Mouse (Mus musculus) urinary bladder, adult 18-20 months (tissue): ENCODE results near the gene Gm27027.

Experiments
- DNase-seq, 2 experiments: peaks; one replicate each; pipeline ENCODE4 v3.0.0; 2022; ENCODE audit warnings: low spot score in 2 of 2, mixed read lengths in 2 of 2

Gm27027 gene

GRCm38 (mm10) chr2:93928866-93929265 is 67.3 kb downstream of the Gm27027 start:
- no peak for DNase-seq

- DNase-seq = no peak
Measured at GRCm38 (mm10) chr2:93927701-93928437, 68.3 kb downstream of the Gm27027 start.

- no peak for DNase-seq
Measured at GRCm38 (mm10) chr2:93926141-93926540, 70.0 kb downstream of the Gm27027 start.

- no peak for DNase-seq
Measured at GRCm38 (mm10) chr2:93919093-93919492, 77.1 kb downstream of the Gm27027 start.

- no peak for DNase-seq
Measured at GRCm38 (mm10) chr2:93913552-93913951, 82.6 kb downstream of the Gm27027 start.

- no peak for DNase-seq
Measured at GRCm38 (mm10) chr2:93911942-93912341, 84.2 kb downstream of the Gm27027 start.

- no peak for DNase-seq
Measured at GRCm38 (mm10) chr2:93909716-93910115, 86.4 kb downstream of the Gm27027 start.

- no peak for DNase-seq
Measured at GRCm38 (mm10) chr2:93907519-93908294, 88.4 kb downstream of the Gm27027 start.
